Mouse (Mus musculus) forebrain, embryonic 14.5 days (tissue): ENCODE data around the gene Fgfr2. TPM values are rescaled to one million over a fixed set of nuclear protein-coding genes. Genes with fewer than 3 reads are reported as not detected.

ENCODE experiments used
- ATAC-seq: fragments of 200-750 bp; cut with Nextera tagmentation; 2 replicates; pipeline ENCODE4 v1.8.0; 2017; ENCODE audit warnings: mild to moderate bottlenecking, moderate library complexity
- DNase-seq: peaks from one replicate; pipeline ENCODE4 v3.0.0-alpha.2; 2015; ENCODE audit warnings: low spot score
- H3K27ac ChIP-seq: fragments of 300-500 bp; sonication (generic); 2 replicates; pipeline ENCODE4 v1.5.1; 2014; ENCODE audit warnings: low read depth, mild to moderate bottlenecking, control low read depth, low read length, moderate library complexity
- H3K27me3 ChIP-seq: fragments of 300-500 bp; sonication (generic); replicated peaks from 2 replicates; pipeline ENCODE4 v1.6.1; 2014; ENCODE audit warnings: low read length, control low read depth, mixed read lengths; ENCODE audit not compliant: control insufficient read depth, insufficient read depth
- H3K36me3 ChIP-seq: fragments of 300-500 bp; sonication (generic); 2 replicates; pipeline ENCODE4 v1.6.1; 2014; ENCODE audit warnings: low read length, control low read depth; ENCODE audit not compliant: control insufficient read depth, insufficient read depth
- H3K4me1 ChIP-seq: fragments of 300-500 bp; sonication (generic); 2 replicates; pipeline ENCODE4 v1.6.1; 2014; ENCODE audit warnings: antibody characterized with exemption, low read length, control low read depth; ENCODE audit not compliant: control insufficient read depth, insufficient read depth
- H3K4me2 ChIP-seq: fragments of 300-500 bp; sonication (generic); 2 replicates; pipeline ENCODE4 v1.6.1; 2014; ENCODE audit warnings: mild to moderate bottlenecking, control low read depth, low read length
- H3K4me3 ChIP-seq: fragments of 300-500 bp; sonication (generic); 2 replicates; pipeline ENCODE4 v1.5.1; 2014; ENCODE audit warnings: low read depth, low read length, control low read depth
- H3K9ac ChIP-seq: fragments of 300-500 bp; sonication (generic); 2 replicates; pipeline ENCODE4 v1.6.1; 2014; ENCODE audit warnings: mild to moderate bottlenecking, low read length, control low read depth, moderate library complexity
- H3K9me3 ChIP-seq: fragments of 300-500 bp; sonication (generic); replicated peaks from 2 replicates; pipeline ENCODE4 v1.6.1; 2016; ENCODE audit warnings: low read length, control low read depth, mixed read lengths; ENCODE audit not compliant: control insufficient read depth
- WGBS: fragments of 180-500 bp; shearing (Covaris S2); extraction: QIAGEN DNeasy Blood & Tissue Kit; methylation state at CpG from one replicate; pipeline ENCODE4 v1.1.7; 2014; 5-methylcytosine and 5-hydroxymethylcytosine counted together
- polyA plus RNA-seq: library from polyadenylated mRNA; unstranded; fragments of >200 nt; fragmentation: Nextera tagmentation; extraction: Ambion mirVana; gene quantifications from 2 replicates; pipeline ENCODE4 v1.2.1, GENCODE M21; 2014

Gene Fgfr2
- polyA plus RNA-seq, 1 experiment from 2014 or later: 35.9 TPM

GRCm38 (mm10) chr7:132858043-132858608 lies 265.0 kb downstream of the Fgfr2 start:
- no peak for ATAC-seq
- DNase-seq: no peak

GRCm38 (mm10) chr7:132856083-132856482 lies 267.1 kb downstream of the Fgfr2 start:
- Histone ChIP-seq H3K4me1 (peaks cover 13% of the 10 kb centered on the region), H3K4me3 (no peak overlapping the region), H3K36me3 (no peaks in the 10 kb centered on the region), H3K4me2 (no peak overlapping the region), H3K27me3 (no peaks in the 10 kb centered on the region), H3K9me3 (no peaks in the 10 kb centered on the region), H3K27ac (no peak overlapping the region), H3K9ac (no peak overlapping the region)
- WGBS: 73% methylated on average over 1 of the region's 1 CpGs
- no peak for ATAC-seq
- DNase-seq: no peak

More at GRCm38 (mm10) chr7:132858043-132858608, 265.0 kb downstream of the Fgfr2 start:
- Histone ChIP-seq H3K9ac (no peak overlapping the region), H3K27ac (no peak overlapping the region), H3K4me3 (no peak overlapping the region), H3K36me3 (no peaks in the 10 kb centered on the region), H3K9me3 (no peaks in the 10 kb centered on the region), H3K27me3 (no peaks in the 10 kb centered on the region), H3K4me2 (no peak overlapping the region), H3K4me1 (peaks cover 8% of the 10 kb centered on the region)
- WGBS: 72% methylated on average over 5 of the region's 5 CpGs

GRCm38 (mm10) chr7:132853946-132854345 lies 269.2 kb downstream of the Fgfr2 start:
- 67% methylated on average over 4 of the region's 4 CpGs for WGBS
- H3K4me2 ChIP-seq: no peak overlapping the region
- no peak overlapping the region for H3K9ac ChIP-seq
- no peak overlapping the region for H3K27ac ChIP-seq
- peaks cover 8% of the 10 kb centered on the region for H3K4me1 ChIP-seq
- H3K27me3 ChIP-seq: no peaks in the 10 kb centered on the region
- peaks cover 12% of the 10 kb centered on the region for H3K36me3 ChIP-seq
- H3K4me3 ChIP-seq: no peak overlapping the region
- no peak for ATAC-seq
- H3K9me3 ChIP-seq: no peaks in the 10 kb centered on the region
- no peak for DNase-seq

GRCm38 (mm10) chr7:132853361-132853760 lies 269.8 kb downstream of the Fgfr2 start:
- 79% methylated on average over 6 of the region's 6 CpGs for WGBS
- DNase-seq (no peak), ATAC-seq (no peak)
- H3K4me1 ChIP-seq: peaks cover 8% of the 10 kb centered on the region
- H3K9me3 ChIP-seq: no peaks in the 10 kb centered on the region
- H3K27ac ChIP-seq: no peak overlapping the region
- no peak overlapping the region for H3K4me2 ChIP-seq
- H3K27me3 ChIP-seq: no peaks in the 10 kb centered on the region
- no peak overlapping the region for H3K4me3 ChIP-seq
- peaks cover 18% of the 10 kb centered on the region for H3K36me3 ChIP-seq
- no peak overlapping the region for H3K9ac ChIP-seq

GRCm38 (mm10) chr7:132852173-132852844 lies 270.8 kb downstream of the Fgfr2 start, which contains the start of gene Eef1akmt2:
Gene Eef1akmt2, minus strand, starts transcription at chr7:132852673.
- peak within 1 kb of the TSS; percentile 66 for H3K4me2 ChIP-seq
- H3K27ac ChIP-seq: peak within 1 kb of the TSS; percentile 98
- DNase-seq (peak; percentile 94), ATAC-seq (peak; percentile 96)
- H3K9me3 ChIP-seq: no peaks in the 10 kb centered on the region
- H3K9ac ChIP-seq: peak within 1 kb of the TSS; percentile 93
- peak within 1 kb of the TSS; percentile 75 for H3K4me3 ChIP-seq
- under 1% methylated on average over 37 of the region's 37 CpGs for WGBS
- H3K4me1 ChIP-seq: peaks cover 8% of the 10 kb centered on the region
- H3K27me3 ChIP-seq: no peaks in the 10 kb centered on the region
- H3K36me3 ChIP-seq: peaks cover 28% of the 10 kb centered on the region

GRCm38 (mm10) chr7:132843152-132843551 lies 280.0 kb downstream of the Fgfr2 start:
- H3K9me3 ChIP-seq: no peaks in the 10 kb centered on the region
- peaks cover 35% of the 10 kb centered on the region for H3K36me3 ChIP-seq
- no peak overlapping the region for H3K4me3 ChIP-seq
- no peak for ATAC-seq
- H3K4me2 ChIP-seq: no peak overlapping the region
- no peaks in the 10 kb centered on the region for H3K4me1 ChIP-seq
- H3K27me3 ChIP-seq: no peaks in the 10 kb centered on the region
- no peak overlapping the region for H3K27ac ChIP-seq
- 95% methylated on average over 3 of the region's 3 CpGs for WGBS
- no peak overlapping the region for H3K9ac ChIP-seq
- no peak for DNase-seq

GRCm38 (mm10) chr7:132842455-132842854 lies 280.7 kb downstream of the Fgfr2 start:
- H3K9ac ChIP-seq: no peak overlapping the region
- H3K27me3 ChIP-seq: no peaks in the 10 kb centered on the region
- WGBS: 93% methylated on average over 1 of the region's 1 CpGs
- ATAC-seq (no peak), DNase-seq (no peak)
- no peaks in the 10 kb centered on the region for H3K9me3 ChIP-seq
- no peak overlapping the region for H3K4me3 ChIP-seq
- H3K27ac ChIP-seq: no peak overlapping the region
- H3K4me1 ChIP-seq: no peaks in the 10 kb centered on the region
- peaks cover 28% of the 10 kb centered on the region for H3K36me3 ChIP-seq
- no peak overlapping the region for H3K4me2 ChIP-seq

- H3K4me2 ChIP-seq: no peak overlapping the region
- whole genome bisulfite sequencing: 86% methylated on average over 5 of the region's 5 CpGs
These were observed 281.9 kb downstream of the Fgfr2 start for GRCm38 (mm10) chr7:132841287-132841686.

GRCm38 (mm10) chr7:132830955-132831354 lies 292.2 kb downstream of the Fgfr2 start:
- Histone ChIP-seq H3K9ac (no peak overlapping the region), H3K36me3 (peaks cover 54% of the 10 kb centered on the region), H3K4me3 (no peak overlapping the region), H3K9me3 (no peaks in the 10 kb centered on the region), H3K27me3 (no peaks in the 10 kb centered on the region), H3K27ac (no peak overlapping the region), H3K4me1 (no peaks in the 10 kb centered on the region), H3K4me2 (no peak overlapping the region)
- WGBS: 35% methylated on average over 4 of the region's 4 CpGs
- no peak for DNase-seq
- ATAC-seq: no peak

More at GRCm38 (mm10) chr7:132841287-132841686, 281.9 kb downstream of the Fgfr2 start:
- Histone ChIP-seq H3K9me3 (no peaks in the 10 kb centered on the region), H3K27ac (no peak overlapping the region), H3K36me3 (peaks cover 28% of the 10 kb centered on the region), H3K27me3 (no peaks in the 10 kb centered on the region), H3K4me3 (no peak overlapping the region), H3K4me1 (no peaks in the 10 kb centered on the region), H3K9ac (no peak overlapping the region)
- ATAC-seq (no peak), DNase-seq (no peak)
